Mouse (Mus musculus) layer of hippocampus, adult 18-20 months (tissue): ENCODE results near the gene Pcsk4. TPM values are rescaled to one million over a fixed set of nuclear protein-coding genes. Genes with fewer than 3 reads are reported as not detected.

ENCODE experiments used
- DNase-seq, 2 experiments: peaks; one replicate each; pipeline ENCODE4 v3.0.0; 2022; ENCODE audit warnings: low spot score in 2 of 2
- microRNA-seq, 2 experiments: library from miRNA; unstranded; fragments of <30 nt; microRNA quantifications; one replicate each; pipeline ENCODE4 v1.2.0; 2021
- total RNA-seq, 2 experiments: library from RNA; stranded (reverse); gene quantifications; 2 replicates each; pipeline ENCODE4 v1.2.3; 2021

Gene Pcsk4
- total RNA-seq, 2 experiments from 2014 or later = 3.5 to 3.8 TPM

DNA sequence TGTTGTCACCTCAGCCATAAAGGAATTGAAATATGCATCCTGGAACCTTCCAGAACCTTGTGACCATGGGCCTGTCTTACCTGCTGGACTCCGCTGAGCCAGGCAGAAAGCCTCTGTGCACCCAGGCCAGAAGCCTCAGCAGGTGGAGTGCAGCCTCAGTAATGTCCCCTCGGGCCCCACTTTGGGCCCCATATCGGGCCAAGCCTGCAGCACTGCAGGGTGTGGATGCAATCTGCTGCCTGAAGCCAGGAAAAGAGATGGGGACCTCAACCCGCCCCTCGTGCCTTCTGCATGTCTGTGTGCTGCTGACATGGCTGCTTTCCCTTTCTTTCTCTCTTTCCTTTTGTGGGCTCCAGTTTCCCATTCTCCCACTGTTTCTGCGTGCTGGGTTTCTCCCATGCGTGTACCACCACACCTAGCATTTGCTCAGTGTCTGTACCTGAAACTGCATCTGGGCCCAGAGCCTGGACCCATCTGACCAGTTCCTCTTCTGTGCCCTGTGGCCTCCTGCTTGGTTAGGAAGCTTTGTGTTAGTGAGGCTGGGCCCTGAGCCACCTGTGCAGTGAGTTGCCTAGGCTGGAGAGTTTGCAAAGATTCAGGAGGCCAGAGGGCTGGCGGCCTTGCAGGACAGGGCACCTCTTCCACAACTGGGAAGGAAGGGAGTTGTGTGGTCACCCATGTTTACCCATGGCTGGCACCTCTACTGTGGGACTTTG lies 57.3 kb downstream of the Pcsk4 start:
- DNase-seq = no peak

Small RNAs within 50 kb of the gene (microRNA-seq; reads per million reads assigned to microRNA genes)
- 0.49 to 2.3 reads per million in 2 experiments for gene Mir6911

Other genes with a start within 250 kb of the Pcsk4 start
- gene Sbno2, start 223.9 kb downstream of the Pcsk4 start, total RNA-seq = 10 to 100 TPM; 16.3 to 16.9 TPM
- 100 to 1,000 TPM; 101 to 102 TPM for gene Stk11, start 213.7 kb downstream of the Pcsk4 start, total RNA-seq
- gene Atp5d, start 190.9 kb downstream of the Pcsk4 start, total RNA-seq = 100 to 1,000 TPM; 354 to 359 TPM
- gene Cbarp, start 188.7 kb downstream of the Pcsk4 start, total RNA-seq = 100 to 1,000 TPM; 362 to 363 TPM
- gene Midn, start 181.2 kb downstream of the Pcsk4 start, total RNA-seq = 10 to 100 TPM; 59.4 to 68.4 TPM
- 10 to 100 TPM; 60.7 to 76.4 TPM for gene Cirbp, start 163.5 kb downstream of the Pcsk4 start, total RNA-seq
- 1 to 10 TPM; 6.4 to 6.5 TPM for gene 1600002K03Rik, start 156.6 kb downstream of the Pcsk4 start, total RNA-seq
- gene Efna2, start 150.0 kb downstream of the Pcsk4 start, total RNA-seq = 10 to 100 TPM in 1 of 2 experiments, 1 to 10 TPM in 1; 8.9 to 10.1 TPM
- gene Mum1, start 103.1 kb downstream of the Pcsk4 start, total RNA-seq = 10 to 100 TPM; 37.4 to 45.1 TPM
- gene Ndufs7, start 80.4 kb downstream of the Pcsk4 start, total RNA-seq = 100 to 1,000 TPM; 218 to 228 TPM
- 10 to 100 TPM; 24.5 to 26.7 TPM for gene Gamt, start 68.5 kb downstream of the Pcsk4 start, total RNA-seq
- 10 to 100 TPM; 77.2 to 83.0 TPM for gene Dazap1, start 68.0 kb downstream of the Pcsk4 start, total RNA-seq
- 1,000 to 10,000 TPM in 1 of 2 experiments, 100 to 1,000 TPM in 1; 997 to 1,043 TPM for gene Rps15, start 37.0 kb downstream of the Pcsk4 start, total RNA-seq
- 10 to 100 TPM; 94.5 to 95.5 TPM for gene Apc2, start 33.5 kb downstream of the Pcsk4 start, total RNA-seq
- gene 2310011J03Rik, start 9.0 kb downstream of the Pcsk4 start, total RNA-seq = 10 to 100 TPM; 25.0 to 25.9 TPM
- 10 to 100 TPM; 10.3 to 10.9 TPM for gene Reep6, start 455 bp upstream of the Pcsk4 start, total RNA-seq
- gene Adamtsl5, start 18.9 kb upstream of the Pcsk4 start, total RNA-seq = 1 to 10 TPM; 5.6 to 6.9 TPM
- 10 to 100 TPM; 30.3 to 30.5 TPM for gene Plk5, start 27.0 kb upstream of the Pcsk4 start, total RNA-seq
- 10 to 100 TPM; 17.9 to 19.1 TPM for gene Mex3d, start 58.2 kb upstream of the Pcsk4 start, total RNA-seq
- 100 to 1,000 TPM; 159 to 162 TPM for gene Mbd3, start 70.1 kb upstream of the Pcsk4 start, total RNA-seq
- 100 to 1,000 TPM; 410 to 413 TPM for gene Uqcr11, start 77.3 kb upstream of the Pcsk4 start, total RNA-seq
- 10 to 100 TPM; 27.1 to 27.3 TPM for gene Tcf3, start 104.1 kb upstream of the Pcsk4 start, total RNA-seq
- under 1 TPM in 1 of 2 experiments, not detected in 1; 0.07 TPM for gene Onecut3, start 165.3 kb upstream of the Pcsk4 start, total RNA-seq
- gene Atp8b3, start 209.6 kb upstream of the Pcsk4 start, total RNA-seq = under 1 TPM; 0.18 to 0.22 TPM
- gene Rexo1, start 232.1 kb upstream of the Pcsk4 start, total RNA-seq = 10 to 100 TPM; 44.8 to 48.1 TPM
- gene Klf16, start 247.8 kb upstream of the Pcsk4 start, total RNA-seq = 10 to 100 TPM; 57.3 to 62.1 TPM